Mouse (Mus musculus) frontal cortex, postnatal 10 days (tissue): ENCODE measurements at regions not wholly inside any gene's neighbourhood (a gene's known extent, or its start where the extent isn't known, plus 50 kb on each side); places are given as distances from the start of the nearest gene placed in this dataset.
"Not testable (repeated sequence)": the region's sequence is repeated elsewhere in the genome, so short reads cannot be mapped to it uniquely, and the experiment has no call there.

Experiments
- DNase-seq, 2 experiments: peaks; one replicate each; pipeline ENCODE4 v3.0.0; 2022; ENCODE audit warnings: low spot score in 2 of 2, mixed read lengths in 1 of 2

GRCm38 (mm10) chr1:164543045-164543803, 85.1 kb upstream of the Atp1b1 start:
- no peak for DNase-seq

DNA sequence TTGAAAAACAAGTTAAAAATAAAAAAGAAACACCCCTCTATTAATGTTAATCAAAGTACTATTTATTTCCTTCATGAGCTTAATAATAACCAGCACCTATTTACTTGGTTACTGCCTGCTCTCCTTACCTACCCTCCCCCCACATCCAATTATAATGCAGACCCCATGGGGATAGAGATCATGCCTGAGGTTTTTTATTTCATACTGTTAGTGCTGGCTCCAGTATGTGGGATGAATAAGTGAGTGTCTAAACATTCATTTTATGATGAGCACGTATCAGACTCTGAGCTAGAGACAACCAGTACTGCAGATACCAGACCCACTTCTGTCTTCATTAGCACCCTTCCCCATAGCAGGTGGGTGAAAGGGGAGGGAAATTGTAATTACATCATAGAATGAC, 83.6 kb upstream of the Atp1b1 start:
- no peak for DNase-seq

DNA sequence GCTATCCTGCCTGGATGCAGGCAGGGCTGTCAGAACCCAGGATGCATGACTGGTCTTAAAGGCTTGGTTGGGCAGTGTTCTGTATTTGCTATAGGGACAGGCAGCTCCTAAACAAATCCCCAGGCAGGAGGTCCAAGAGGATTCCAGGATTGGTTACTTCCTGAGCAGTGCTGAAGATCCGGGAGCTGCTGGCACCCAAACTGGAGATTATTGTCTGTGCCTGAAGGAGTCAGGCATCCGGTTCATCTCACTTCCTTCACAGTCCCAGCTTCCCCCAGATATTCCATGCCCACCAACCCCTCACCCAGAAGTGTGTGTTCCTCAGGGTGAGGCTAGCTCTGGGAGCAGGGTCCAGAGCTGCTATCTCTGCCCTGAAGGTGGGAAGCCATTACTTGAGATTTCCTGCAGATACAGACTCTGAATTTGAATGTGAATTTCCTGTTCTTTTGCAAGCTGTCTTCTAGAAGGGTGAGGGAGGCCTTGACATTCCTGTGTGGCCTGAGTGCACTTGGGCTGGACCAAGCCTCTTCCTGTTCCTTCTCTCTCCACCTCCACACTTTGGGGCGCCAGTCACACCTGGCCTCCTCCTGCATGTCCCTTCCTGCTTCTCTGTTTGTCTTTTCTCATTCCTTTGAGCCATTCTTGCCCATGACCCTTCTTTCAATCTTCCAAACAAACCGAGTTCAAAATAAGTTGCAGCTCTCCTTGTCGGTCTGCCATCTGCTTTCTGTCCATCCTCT, 80.3 kb upstream of the Atp1b1 start:
- DNase-seq, result no peak

- DNase-seq, result no peak
Observed at GRCm38 (mm10) chr1:164537324-164537948, 79.3 kb upstream of the Atp1b1 start.

DNA sequence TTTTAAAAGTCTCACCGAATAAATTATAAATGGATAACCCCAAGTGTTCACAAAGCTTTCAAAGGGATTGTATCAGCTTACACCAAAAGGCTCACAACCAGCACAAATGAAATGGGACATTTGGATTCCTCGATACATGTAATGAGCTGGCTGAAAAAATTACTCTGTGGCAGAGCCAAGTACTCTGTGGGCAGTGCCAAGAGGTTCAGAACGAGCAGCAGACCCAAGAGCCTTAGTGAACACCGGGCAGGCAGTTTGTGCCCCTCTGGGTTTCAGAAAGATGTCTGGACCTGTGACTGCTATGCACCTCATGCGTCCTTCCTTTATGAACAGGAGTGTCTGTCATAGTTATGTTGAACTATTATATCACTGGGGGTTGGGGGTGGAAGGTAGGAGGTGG, 74.0 kb upstream of the Atp1b1 start:
- DNase-seq, result no peak

DNA sequence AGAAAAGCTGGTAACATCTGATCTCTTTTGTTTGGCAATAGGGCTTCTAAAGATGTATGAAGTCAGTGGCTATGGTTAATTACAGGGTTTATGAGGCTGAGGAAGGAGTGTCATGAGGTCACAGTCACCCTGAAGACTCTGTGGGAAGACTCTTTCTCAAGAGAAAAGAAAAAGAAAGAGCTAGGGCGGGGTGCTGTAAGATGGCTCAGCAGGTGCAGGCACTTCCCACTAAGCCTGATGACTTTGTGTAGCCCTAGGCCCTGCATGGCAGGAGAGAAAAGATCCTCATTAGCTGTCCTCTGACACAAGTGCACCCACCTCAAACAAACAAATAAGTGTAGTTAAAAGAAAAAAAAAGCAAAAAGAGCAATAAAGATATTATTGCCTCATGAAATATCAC, 73.6 kb upstream of the Atp1b1 start:
- no peak for DNase-seq

DNA sequence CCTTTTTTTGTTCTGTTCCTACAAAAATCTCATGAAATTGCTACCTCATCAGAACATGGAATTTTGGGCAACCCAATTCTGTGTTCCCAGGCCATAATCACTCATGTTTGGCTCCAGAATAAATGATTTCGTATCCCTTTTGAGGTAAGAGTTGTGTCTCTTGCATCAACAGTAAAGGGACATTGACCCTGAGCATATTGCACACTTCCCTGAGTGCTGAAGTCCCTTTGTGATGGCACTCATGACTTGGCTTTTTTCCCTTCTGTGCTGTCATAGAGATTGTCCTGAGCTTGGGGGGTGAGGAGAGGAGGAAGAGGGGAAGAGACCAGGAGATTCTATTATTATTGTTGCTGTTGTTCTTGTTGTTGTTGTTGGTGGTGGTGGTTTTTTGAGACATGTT, 68.6 kb upstream of the Atp1b1 start:
- DNase-seq, result no peak

DNA sequence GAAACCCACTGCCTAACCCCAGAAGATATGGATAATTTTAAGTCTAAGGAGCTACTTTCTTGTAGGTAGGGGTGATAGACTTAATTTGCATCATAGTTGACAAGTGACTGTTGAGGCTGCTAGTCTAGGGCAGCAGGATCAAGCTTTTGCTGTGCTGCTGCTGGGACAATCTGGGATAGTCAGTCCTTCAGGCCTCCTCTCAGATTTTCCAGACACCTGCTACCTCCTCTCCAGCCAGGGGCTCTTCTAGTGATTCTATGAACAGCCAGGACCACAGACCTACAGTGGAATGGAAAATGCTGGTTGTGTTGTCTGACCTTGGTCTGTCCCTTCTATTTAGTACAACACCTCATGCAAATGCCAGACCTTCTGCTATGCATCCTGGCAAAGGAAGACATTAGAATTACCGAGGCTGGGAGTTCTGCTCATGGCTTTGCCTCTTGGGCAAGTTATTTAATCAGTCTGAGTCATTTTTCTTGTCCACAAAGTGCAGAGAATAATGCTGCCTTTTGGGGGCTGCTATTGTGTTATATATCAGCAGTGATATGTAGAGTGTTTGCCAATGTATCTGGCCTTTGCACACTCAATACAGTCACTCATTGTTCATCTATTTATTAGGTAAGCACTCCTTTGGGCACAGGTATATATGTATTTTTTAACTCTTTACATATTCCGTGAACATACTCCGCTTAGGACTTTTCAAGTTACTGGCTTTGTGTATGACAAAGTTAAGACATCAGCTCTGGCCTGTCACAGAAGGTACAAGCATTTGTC, 64.4 kb upstream of the Atp1b1 start:
- no peak for DNase-seq

DNA sequence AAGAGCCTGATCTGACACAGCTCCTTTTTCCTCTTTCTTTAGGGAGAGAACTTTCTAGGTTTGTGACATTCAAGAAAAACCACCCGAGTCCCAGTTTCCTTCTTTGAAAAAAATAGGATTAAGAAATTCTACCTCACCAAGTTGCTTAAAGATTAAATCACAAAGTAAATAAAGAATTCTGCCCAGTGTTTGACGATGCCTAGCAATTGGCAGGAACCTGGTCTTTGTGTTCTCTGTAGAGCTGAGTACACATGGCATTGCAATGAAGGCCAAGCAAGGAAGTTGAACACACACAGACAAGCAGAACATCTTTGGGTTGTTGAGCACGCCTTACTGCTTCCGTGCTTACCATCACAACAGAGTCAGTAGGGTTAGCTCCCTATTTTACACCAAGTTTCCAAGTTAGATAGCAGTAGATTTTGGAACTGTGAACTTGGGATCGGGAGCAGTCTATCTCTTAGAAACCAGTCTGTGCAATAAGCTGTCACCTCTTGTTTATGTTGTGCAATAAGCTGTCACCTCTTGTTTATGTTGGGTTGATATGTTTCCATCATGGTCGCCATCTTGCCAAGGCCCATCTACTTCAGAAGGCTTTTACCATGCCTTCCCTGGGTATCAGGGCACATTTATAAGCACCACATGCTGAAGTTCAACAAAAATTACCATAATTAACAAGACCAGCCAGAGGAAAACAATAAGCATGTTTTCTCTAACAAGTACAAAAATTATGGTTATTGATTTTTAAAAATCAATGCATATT, 63.4 kb upstream of the Atp1b1 start:
- no peak for DNase-seq

GRCm38 (mm10) chr1:164518866-164519265, 60.7 kb upstream of the Atp1b1 start:
- DNase-seq, result no peak

- no peak for DNase-seq
Observed at GRCm38 (mm10) chr1:164518308-164518707, 60.2 kb upstream of the Atp1b1 start.

GRCm38 (mm10) chr1:164517362-164517761, 59.2 kb upstream of the Atp1b1 start:
- DNase-seq, result not testable (repeated sequence)

GRCm38 (mm10) chr1:164511628-164512385, 53.7 kb upstream of the Atp1b1 start:
- DNase-seq, result no peak

GRCm38 (mm10) chr1:164509226-164509625, 51.1 kb upstream of the Atp1b1 start:
- no peak for DNase-seq

DNA sequence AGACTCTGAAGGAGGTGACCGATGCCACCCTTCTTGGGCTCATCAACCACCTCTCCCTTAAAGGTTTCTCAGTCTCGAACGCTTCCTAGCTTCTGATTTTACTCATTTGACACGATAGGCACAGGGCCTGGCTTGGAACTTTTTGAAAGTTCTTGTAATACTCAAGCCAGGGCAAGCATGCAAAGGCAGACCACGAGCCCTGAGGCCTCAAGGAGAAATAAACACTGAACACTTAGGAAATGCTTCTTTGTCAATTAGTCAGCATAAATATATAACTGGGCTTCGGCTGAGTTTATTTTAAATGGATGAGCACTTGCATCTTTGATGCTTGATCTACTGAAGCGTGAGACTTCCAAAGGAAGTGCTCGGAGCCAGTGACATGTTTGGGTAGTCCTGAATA, 50.4 kb upstream of the Atp1b1 start:
- no peak for DNase-seq

DNA sequence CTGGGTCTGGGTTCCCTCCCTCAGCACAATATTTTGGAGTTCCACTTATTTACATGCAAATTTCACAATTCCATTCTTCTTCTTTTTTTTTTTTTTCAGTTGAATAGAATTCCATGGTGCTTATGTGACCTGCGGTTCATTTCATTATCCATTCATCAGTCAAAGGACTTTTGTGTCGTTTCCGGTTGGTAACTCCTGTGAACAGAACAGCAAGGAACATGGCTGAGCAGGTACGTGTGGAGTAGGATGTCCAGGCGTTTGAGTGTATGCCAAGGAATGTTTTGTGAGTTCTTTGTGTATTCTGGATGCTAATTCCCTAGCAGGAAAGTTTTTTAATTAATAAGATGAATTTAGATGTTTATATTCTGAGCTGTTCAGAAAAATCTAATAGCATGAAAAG, 50.0 kb upstream of the Atp1b1 start:
- no peak for DNase-seq
